Mouse (Mus musculus): ENCODE measurements around the gene Ubr4.

DNA sequence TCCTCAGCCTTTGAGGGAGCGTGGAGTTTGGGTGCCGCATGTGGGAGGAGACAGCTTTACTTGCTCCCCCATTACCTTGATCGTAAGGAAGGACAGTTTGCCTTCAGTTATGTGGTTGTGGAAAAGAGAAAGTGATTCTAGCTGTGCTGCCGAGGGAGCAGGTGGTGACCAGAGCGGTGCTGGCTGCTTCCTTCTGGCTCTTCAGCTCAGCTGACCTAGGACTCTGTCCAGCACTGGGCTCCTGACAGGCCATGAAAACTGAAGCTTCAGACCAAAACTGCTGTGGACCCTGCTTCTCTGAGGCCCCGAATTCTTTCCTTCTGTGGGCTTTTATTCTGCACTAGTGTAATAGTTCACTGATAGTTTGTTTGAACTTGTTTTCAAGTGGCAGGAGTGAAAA, 114.1 kb downstream of the Ubr4 start:
- TF ChIP-seq CTCF (IDR thresholded peaks at IDR 0.05; ENCODE audit: control insufficient read depth, insufficient read depth, insufficient read length): no peak
- TF ChIP-seq USF1 (IDR thresholded peaks at IDR 0.05; ENCODE audit: low read depth): no peak

All from C2C12 (cell line).